31 mouse cellular contexts compared by ENCODE assay signal in genomic region chr2:72600723-72601122, GRCm38 (mm10).
DNase-seq lines count a peak whose midpoint lies in the region; ATAC-seq and TF ChIP-seq lines count a peak whose summit lies in the region.
"Had no signal": no experiment of that assay in that cellular context is flagged by ENCODE, and none has a peak within 500 bp of the region (broad histone marks: within the 10 kb centered on the region; RNA-seq: fewer than 3 reads in every experiment).

No protein-coding gene starts in this region.

- no peaks in the 10 kb centered on the region for H3K9me3 ChIP-seq in forebrain, postnatal 0 days (ENCODE audit: low read length)
- H3K9me3 ChIP-seq in forebrain, embryonic 10.5 days: no peaks in the 10 kb centered on the region
- H3K9me3 ChIP-seq in heart, embryonic 10.5 days: no peaks in the 10 kb centered on the region
- H3K9me3 ChIP-seq: embryonic facial prominence, embryonic 13.5 days; G1E; heart, embryonic 15.5 days; hindbrain, embryonic 10.5 days; limb, embryonic 12.5 days; midbrain, embryonic 12.5 days; neural tube, embryonic 15.5 days had no signal

- H3K27me3 ChIP-seq in forebrain, postnatal 0 days (ENCODE audit: insufficient read depth, low read length): no peaks in the 10 kb centered on the region
- peaks cover 9% of the 10 kb centered on the region; the same call in 1 of the 2 replicates for H3K27me3 ChIP-seq in forebrain, embryonic 10.5 days (ENCODE audit: poor library complexity, severe bottlenecking)
- no peaks in the 10 kb centered on the region for H3K27me3 ChIP-seq in heart, embryonic 10.5 days (ENCODE audit: insufficient read depth, poor library complexity, severe bottlenecking)
- H3K27me3 ChIP-seq: CH12.LX; embryonic facial prominence, embryonic 13.5 days; heart, embryonic 15.5 days; limb, embryonic 12.5 days; neural tube, embryonic 15.5 days had no signal

- H3K27ac ChIP-seq in forebrain, postnatal 0 days (ENCODE audit: low read depth, low read length): no peak overlapping the region
- no peak overlapping the region for H3K27ac ChIP-seq in forebrain, embryonic 10.5 days
- H3K27ac ChIP-seq in heart, embryonic 10.5 days: no peak overlapping the region
- H3K27ac ChIP-seq: embryonic facial prominence, embryonic 13.5 days; heart, embryonic 15.5 days; hindbrain, embryonic 10.5 days; hindbrain, postnatal 0 days; limb, embryonic 12.5 days; midbrain, embryonic 12.5 days; neural tube, embryonic 15.5 days had no signal

- H3K4me1 ChIP-seq in forebrain, postnatal 0 days (ENCODE audit: insufficient read depth): peaks cover 12% of the 10 kb centered on the region
- H3K4me1 ChIP-seq in forebrain, embryonic 10.5 days: peaks cover 12% of the 10 kb centered on the region
- peaks cover 4% of the 10 kb centered on the region for H3K4me1 ChIP-seq in heart, embryonic 10.5 days
- H3K4me1 ChIP-seq: limb, embryonic 12.5 days had no signal

- peak; percentile 29; the same call in 1 of the 2 replicates for ATAC-seq in forebrain, postnatal 0 days
- ATAC-seq: activated CD4-positive, CD25-positive, alpha-beta regulatory T cell, adult 4 months; hindbrain, postnatal 0 days; intestine, embryonic 16.5 days; liver, postnatal 0 days had no signal

- no peak for DNase-seq in forebrain, postnatal 0 days
- no peak for DNase-seq in forebrain, embryonic 10.5 days (ENCODE audit: extremely low spot score, low spot score)
- DNase-seq in heart, postnatal 25 days (ENCODE audit: low spot score): peak; percentile 30
- no peak for DNase-seq in heart, embryonic 10.5 days (ENCODE audit: low spot score)
- peak; percentile 26 for DNase-seq in adipocyte (ENCODE audit: low spot score)
- DNase-seq in skeletal muscle tissue, adult 2 months (ENCODE audit: low read depth, low spot score): peak; percentile 47
- no peak for DNase-seq in lung, adult 18-20 months
- DNase-seq: adrenal gland, postnatal 10 days; B cell, adult 2 months; cerebellum, adult 2 months; cerebellum, postnatal 25 days; embryo, embryonic 11 days; kidney, postnatal 36 days; layer of hippocampus, postnatal 36 days; liver, postnatal 0 days; lung, postnatal 10 days; right cerebral cortex, adult 18-20 months; right cerebral cortex, postnatal 4 days had no signal

- H3K36me3 ChIP-seq in forebrain, postnatal 0 days (ENCODE audit: insufficient read depth): no peaks in the 10 kb centered on the region
- no peaks in the 10 kb centered on the region for H3K36me3 ChIP-seq in forebrain, embryonic 10.5 days (replicated peaks)
- H3K36me3 ChIP-seq in heart, embryonic 10.5 days: no peaks in the 10 kb centered on the region
- H3K36me3 ChIP-seq: embryonic facial prominence, embryonic 13.5 days; G1E; heart, embryonic 15.5 days; hindbrain, embryonic 10.5 days; limb, embryonic 12.5 days; midbrain, embryonic 12.5 days; neural tube, embryonic 15.5 days had no signal

- no peak overlapping the region for H3K4me2 ChIP-seq in forebrain, postnatal 0 days (ENCODE audit: low read depth)
- H3K4me2 ChIP-seq: embryonic facial prominence, embryonic 13.5 days; heart, embryonic 15.5 days; limb, embryonic 12.5 days; liver, embryonic 11.5 days; midbrain, embryonic 12.5 days; neural tube, embryonic 15.5 days had no signal

- no peak overlapping the region for H3K9ac ChIP-seq in forebrain, postnatal 0 days
- H3K9ac ChIP-seq: embryonic facial prominence, embryonic 13.5 days; heart, embryonic 15.5 days; limb, embryonic 12.5 days; liver, postnatal 0 days; midbrain, embryonic 12.5 days; neural tube, embryonic 15.5 days had no signal

- no peak overlapping the region for H3K4me3 ChIP-seq in forebrain, postnatal 0 days (ENCODE audit: low read depth, low read length)
- no peak overlapping the region for H3K4me3 ChIP-seq in forebrain, embryonic 10.5 days
- no peak overlapping the region for H3K4me3 ChIP-seq in heart, embryonic 10.5 days
- H3K4me3 ChIP-seq: embryonic facial prominence, embryonic 13.5 days; erythroblast, embryonic 14.5 days; heart, embryonic 15.5 days; hindbrain, embryonic 10.5 days; limb, embryonic 12.5 days; midbrain, embryonic 12.5 days; neural tube, embryonic 15.5 days had no signal

- TF ChIP-seq CTCF in forebrain, postnatal 0 days (IDR thresholded peaks at IDR 0.05; ENCODE audit: low read depth): no peak

- intact Hi-C loops in heart, postnatal 25 days (cut with DNase I): no loop called here

Comparison
In these comparisons a context has a peak if more than half of its experiments do, and no peak if none do; other contexts are left out.
1. DNase-seq: peak in heart, postnatal 25 days (single experiment), adipocyte (single experiment) and skeletal muscle tissue, adult 2 months (single experiment); none in forebrain, postnatal 0 days (single experiment), forebrain, embryonic 10.5 days (single experiment), heart, embryonic 10.5 days (single experiment) and lung, adult 18-20 months (0 of 2).